Mouse (Mus musculus) small intestine, adult 2 months (tissue): ENCODE results near the gene Zmynd8.

Experiments
- CTCF ChIP-seq: fragments of 200-500 bp; IDR thresholded peaks from 2 replicates; pipeline ENCODE4 v1.5.1; 2012; ENCODE audit warnings: low read depth, mild to moderate bottlenecking, control low read depth, inconsistent platforms, low read length, moderate library complexity, mixed read lengths; ENCODE audit not compliant: insufficient replicate concordance, insufficient read length; ENCODE audit errors: extremely low read depth
- POLR2A ChIP-seq: fragments of 200-500 bp; IDR thresholded peaks from 2 replicates; pipeline ENCODE4 v1.6.1; 2012; ENCODE audit warnings: low read depth, mild to moderate bottlenecking, control low read depth, inconsistent platforms, low read length, moderate library complexity

DNA sequence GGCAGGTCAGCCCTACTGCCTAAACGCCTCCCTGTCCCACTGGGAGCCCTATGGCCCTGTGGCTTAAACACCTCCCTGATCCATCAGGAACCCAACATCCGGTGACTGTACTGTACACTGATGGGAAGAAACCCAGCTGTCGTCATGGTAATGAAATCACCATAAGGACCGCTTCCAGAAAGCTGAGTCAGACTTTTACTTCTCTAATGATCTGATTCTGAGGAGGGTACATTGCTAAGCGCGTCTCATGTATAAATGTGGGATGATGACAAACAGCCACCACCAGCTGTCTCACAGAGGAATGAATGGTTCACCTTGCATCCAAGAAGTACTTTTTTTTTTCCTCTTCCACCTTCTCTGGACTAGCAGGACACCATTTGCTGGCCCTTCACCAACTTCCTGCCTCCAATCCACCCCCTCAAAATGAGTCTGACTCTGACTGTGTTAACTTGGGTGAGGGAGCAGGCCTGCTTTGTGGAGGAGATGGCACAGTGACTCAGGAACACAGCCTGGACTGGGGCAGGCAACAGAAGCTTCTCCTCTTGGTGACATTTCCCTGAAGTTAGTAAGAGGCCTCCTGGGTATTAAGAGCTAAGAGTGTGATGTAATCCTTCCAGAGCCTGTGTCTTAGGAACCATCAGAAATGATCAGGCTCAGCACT is 43.0 kb downstream of the Zmynd8 start:
- TF ChIP-seq CTCF (no peak), POLR2A (no peak)
